Mouse (Mus musculus): ENCODE measurements around the gene D10Wsu102e.

DNA sequence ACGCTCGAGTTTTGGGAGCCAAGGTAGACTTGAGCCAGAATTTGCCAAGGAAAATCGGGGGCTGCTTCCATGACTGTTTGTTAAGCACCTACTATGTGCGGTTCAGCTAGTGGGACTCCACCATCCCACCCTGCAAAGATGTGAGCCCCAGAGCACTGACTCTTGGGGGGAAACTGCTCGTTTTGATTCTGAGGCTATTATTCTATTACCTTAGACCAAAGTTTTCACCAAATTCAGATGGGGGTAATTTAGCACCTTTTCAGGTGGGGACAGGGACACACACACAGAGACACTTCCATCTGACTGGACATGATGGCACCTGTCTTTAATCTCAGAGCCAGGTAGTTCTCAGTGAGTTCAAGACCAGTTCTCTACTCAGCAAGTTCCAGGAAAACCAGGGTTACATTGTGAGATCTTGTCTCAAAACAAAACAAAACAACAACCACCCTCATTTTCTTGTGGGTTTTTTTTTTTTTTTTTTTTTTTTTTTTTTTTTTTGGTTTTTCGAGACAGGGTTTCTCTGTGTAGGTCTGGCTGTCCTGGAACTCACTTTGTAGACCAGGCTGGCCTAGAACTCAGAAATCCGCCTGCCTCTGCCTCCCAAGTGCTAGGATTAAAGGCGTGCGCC, 21.9 kb upstream of the D10Wsu102e start:
- TF ChIP-seq CTCF (IDR thresholded peaks at IDR 0.05) (no peak), POLR2A (IDR thresholded peaks at IDR 0.05; ENCODE audit: insufficient read depth, low read depth, low read length) (no peak), EP300 (IDR thresholded peaks at IDR 0.05; ENCODE audit: insufficient read depth, low read depth, low read length) (no peak)
